Mouse (Mus musculus): ENCODE data around the gene Faim2.

- no peak for TF ChIP-seq MAX (IDR thresholded peaks at IDR 0.05; ENCODE audit: low read length)
- no peak for TF ChIP-seq CTCF (conservative IDR thresholded peaks at IDR 0.05 in 1 of 2, IDR thresholded peaks at IDR 0.05 in 1 of 2; ENCODE audit: low read depth in 2 of 2, low read length in 2 of 2)
- no peak for TF ChIP-seq MXI1 (IDR thresholded peaks at IDR 0.05; ENCODE audit: low read depth, low read length)
- TF ChIP-seq ELF1 (IDR thresholded peaks at IDR 0.05; ENCODE audit: low read depth, low read length) = no peak
- no peak for TF ChIP-seq ZNF384 (IDR thresholded peaks at IDR 0.05; ENCODE audit: low read depth, low read length)
- no peak for TF ChIP-seq BHLHE40 (IDR thresholded peaks at IDR 0.05; ENCODE audit: low read depth, low read length)
- no peak for TF ChIP-seq EP300 (IDR thresholded peaks at IDR 0.05; ENCODE audit: low read length)
- no peak for TF ChIP-seq MAFK (IDR thresholded peaks at IDR 0.05; ENCODE audit: insufficient replicate concordance, low read length)
- TF ChIP-seq ETS1 (conservative IDR thresholded peaks at IDR 0.05; ENCODE audit: low read depth, low read length) = no peak
- no peak for TF ChIP-seq USF1 (IDR thresholded peaks at IDR 0.05; ENCODE audit: low read depth, low read length)
- TF ChIP-seq NRF1 (IDR thresholded peaks at IDR 0.05; ENCODE audit: low read depth, low read length) = no peak
- TF ChIP-seq POLR2A (IDR thresholded peaks at IDR 0.05; ENCODE audit: low read depth, low read length) = no peak
- TF ChIP-seq KAT2A (IDR thresholded peaks at IDR 0.05; ENCODE audit: insufficient replicate concordance, low read length) = no peak
Measured at GRCm38 (mm10) chr15:99469736-99470135, 58.2 kb downstream of the Faim2 start.

Data from CH12.LX (cell line).